Mouse (Mus musculus): ENCODE measurements around the gene Wnt8b. TPM values are rescaled to one million over a fixed set of nuclear protein-coding genes. Genes with fewer than 3 reads are reported as not detected.

Wnt8b gene
- total and polyA plus RNA-seq, 3 experiments: 0.07 TPM; not detected in 2

Other genes starting within 250 kb of the Wnt8b start
- 204 and 212 TPM in 2 replicates for gene Scd2, start 199.8 kb upstream of the Wnt8b start, total RNA-seq (2012; rRNA removed)
- 123 and 205 TPM in 2 replicates for gene Scd2, start 199.8 kb upstream of the Wnt8b start, total RNA-seq (2014; rRNA removed)
- gene Scd2, start 199.8 kb upstream of the Wnt8b start, polyA plus RNA-seq (2012; ENCODE audit: insufficient read length, low read depth): 274 and 408 TPM in 2 replicates
- 0.08 TPM in 1 of 2 replicates, not detected in the other for gene Scd4, start 160.4 kb upstream of the Wnt8b start, total RNA-seq (2012; rRNA removed)
- 0.18 TPM in 1 of 2 replicates, not detected in the other for gene Scd4, start 160.4 kb upstream of the Wnt8b start, total RNA-seq (2014; rRNA removed)
- gene Scd4, start 160.4 kb upstream of the Wnt8b start, polyA plus RNA-seq (2012; ENCODE audit: insufficient read length, low read depth): 0.10 and 0.11 TPM in 2 replicates
- gene Scd1, start 85.6 kb upstream of the Wnt8b start, total RNA-seq (2012; rRNA removed): 202 and 225 TPM in 2 replicates
- gene Scd1, start 85.6 kb upstream of the Wnt8b start, total RNA-seq (2014; rRNA removed): 240 and 314 TPM in 2 replicates
- 203 and 244 TPM in 2 replicates for gene Scd1, start 85.6 kb upstream of the Wnt8b start, polyA plus RNA-seq (2012; ENCODE audit: insufficient read length, low read depth)
- gene Sec31b, start 52.4 kb downstream of the Wnt8b start, total RNA-seq (2012; rRNA removed): 0.17 TPM in 2 replicates
- 0.19 and 0.34 TPM in 2 replicates for gene Sec31b, start 52.4 kb downstream of the Wnt8b start, total RNA-seq (2014; rRNA removed)
- 0.64 and 1.1 TPM in 2 replicates for gene Sec31b, start 52.4 kb downstream of the Wnt8b start, polyA plus RNA-seq (2012; ENCODE audit: insufficient read length, low read depth)
- 1.7 TPM in 1 of 2 replicates, not detected in the other for gene Gm20538, start 59.4 kb downstream of the Wnt8b start, total RNA-seq (2012; rRNA removed)
- not detected in 2 replicates for gene Gm20538, start 59.4 kb downstream of the Wnt8b start, total RNA-seq (2014; rRNA removed)
- gene Gm20538, start 59.4 kb downstream of the Wnt8b start, polyA plus RNA-seq (2012; ENCODE audit: insufficient read length, low read depth): not detected in 2 replicates
- gene Ndufb8, start 62.0 kb downstream of the Wnt8b start, total RNA-seq (2012; rRNA removed): 341 and 383 TPM in 2 replicates
- 278 and 354 TPM in 2 replicates for gene Ndufb8, start 62.0 kb downstream of the Wnt8b start, total RNA-seq (2014; rRNA removed)
- gene Ndufb8, start 62.0 kb downstream of the Wnt8b start, polyA plus RNA-seq (2012; ENCODE audit: insufficient read length, low read depth): 311 and 321 TPM in 2 replicates
- 12.9 and 13.5 TPM in 2 replicates for gene Hif1an, start 69.4 kb downstream of the Wnt8b start, total RNA-seq (2012; rRNA removed)
- 7.2 and 8.3 TPM in 2 replicates for gene Hif1an, start 69.4 kb downstream of the Wnt8b start, total RNA-seq (2014; rRNA removed)
- gene Hif1an, start 69.4 kb downstream of the Wnt8b start, polyA plus RNA-seq (2012; ENCODE audit: insufficient read length, low read depth): 26.8 and 29.2 TPM in 2 replicates

All from CH12.LX (cell line).